Mouse (Mus musculus) cortical plate, adult 2 months (tissue): Measurements from ENCODE around the gene Odf3l2. TPM values are rescaled to one million over a fixed set of nuclear protein-coding genes. Genes with fewer than 3 reads are reported as not detected.
A peak's percentile ranks its signal among the peaks of the same experiment; 100 is the strongest.

Experiments
- H3K27ac ChIP-seq: fragments of 200-500 bp; 2 replicates; pipeline ENCODE4 v1.5.1; 2012; ENCODE audit warnings: low read length, control low read depth, inconsistent platforms; ENCODE audit not compliant: insufficient read depth
- H3K4me1 ChIP-seq: fragments of 200-500 bp; 2 replicates; pipeline ENCODE4 v1.6.1; 2011; ENCODE audit warnings: low read length; ENCODE audit not compliant: control insufficient read depth, insufficient read depth
- H3K4me3 ChIP-seq: fragments of 200-500 bp; 2 replicates; pipeline ENCODE4 v1.5.1; 2011; ENCODE audit warnings: mild to moderate bottlenecking, low read length, control low read depth; ENCODE audit not compliant: insufficient read depth
- CTCF ChIP-seq: fragments of 200-500 bp; IDR thresholded peaks from 2 replicates; pipeline ENCODE4 v1.5.1; 2011; ENCODE audit warnings: mild to moderate bottlenecking, control low read depth, low read length; ENCODE audit not compliant: insufficient read depth; ENCODE audit errors: extremely low read depth
- POLR2A ChIP-seq: fragments of 200-500 bp; IDR thresholded peaks from 2 replicates; pipeline ENCODE4 v1.6.1; 2011; ENCODE audit warnings: mild to moderate bottlenecking, low read length, control low read depth; ENCODE audit not compliant: insufficient read depth; ENCODE audit errors: extremely low read depth
- polyA plus RNA-seq: library from polyadenylated mRNA; depleted of rRNA; stranded (reverse); fragments of >200 nt; gene quantifications from 2 replicates; pipeline ENCODE4 v1.2.3, GENCODE M21; 2012

Gene Odf3l2
- polyA plus RNA-seq, 1 experiment = 0.17 TPM

DNA sequence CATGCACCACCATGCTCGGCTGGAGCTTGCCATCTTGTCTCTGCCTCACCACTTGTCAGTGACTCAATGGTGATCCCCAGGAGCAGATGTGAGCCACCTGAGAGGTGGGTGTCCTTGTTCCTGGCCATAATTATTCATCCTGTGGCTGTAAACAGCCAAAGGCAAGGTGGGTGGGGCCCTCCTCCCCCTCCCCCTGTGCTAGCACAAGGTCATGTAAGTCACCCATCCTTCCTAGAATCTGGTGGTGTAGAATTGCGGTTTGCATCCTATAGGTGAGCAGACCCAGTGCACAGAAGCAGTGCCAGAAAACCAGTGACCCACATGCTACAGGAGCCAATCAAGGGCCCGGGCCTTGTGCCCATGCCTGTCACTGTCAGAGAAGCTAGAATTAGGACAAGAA, 27.5 kb upstream of the Odf3l2 start:
- H3K4me3 ChIP-seq = no peak overlapping the region
- no peak overlapping the region for H3K27ac ChIP-seq
- TF ChIP-seq POLR2A (no peak), CTCF (no peak)
- H3K4me1 ChIP-seq = peaks cover 8% of the 10 kb centered on the region

DNA sequence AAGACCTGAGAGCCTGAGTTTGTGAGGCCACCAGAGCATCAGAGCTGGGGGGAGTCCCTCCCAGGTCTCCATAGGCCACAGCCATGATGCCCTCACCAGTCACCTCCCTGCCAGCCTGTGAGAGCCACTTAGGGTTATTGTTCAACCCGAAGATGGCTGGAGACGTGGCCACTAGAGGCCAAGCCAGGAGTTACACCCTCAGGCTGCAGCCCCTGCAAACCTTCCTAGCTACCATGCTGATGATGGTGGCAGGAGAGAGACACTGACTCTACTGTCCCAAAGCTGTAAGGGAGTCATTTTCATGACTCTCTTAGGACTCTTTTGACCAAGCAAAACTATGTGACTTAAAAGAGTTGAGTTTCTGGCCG, 26.5 kb upstream of the Odf3l2 start:
- H3K4me3 ChIP-seq = no peak overlapping the region
- TF ChIP-seq POLR2A (no peak), CTCF (no peak)
- H3K4me1 ChIP-seq = peaks cover 8% of the 10 kb centered on the region
- no peak overlapping the region for H3K27ac ChIP-seq

DNA sequence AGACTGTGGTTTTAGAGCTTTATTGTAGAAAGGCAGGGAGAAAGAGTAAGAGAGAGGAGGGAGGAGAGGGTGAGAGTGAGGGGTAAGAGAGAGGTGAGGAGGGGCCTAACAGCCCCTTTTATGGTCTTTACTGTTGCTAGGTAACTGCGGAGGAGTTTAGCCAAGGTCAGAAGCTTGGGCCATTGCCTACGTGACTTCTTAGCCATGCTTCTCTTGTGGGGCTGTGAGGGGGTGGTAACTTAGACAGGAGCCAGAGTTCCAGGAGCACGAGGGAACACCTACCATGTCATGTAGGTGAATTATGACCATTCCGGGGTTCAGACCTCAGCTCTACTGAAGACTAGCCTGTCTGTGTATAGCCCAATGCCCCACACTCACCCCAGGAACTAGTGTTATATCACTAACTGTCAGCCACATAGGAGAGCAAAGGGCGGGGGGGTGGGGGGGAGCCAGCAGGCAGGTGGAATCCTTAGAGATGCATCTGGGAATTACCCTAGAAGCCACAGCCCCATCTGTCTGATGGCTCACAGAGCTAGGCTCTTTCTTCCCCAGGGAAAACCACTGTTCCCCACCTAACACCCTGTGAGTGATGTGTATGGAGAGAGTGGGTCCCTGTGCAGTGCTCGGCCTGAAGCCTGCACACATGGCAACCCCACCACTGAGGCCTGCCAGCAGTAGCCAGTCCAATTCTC, 26.0 kb upstream of the Odf3l2 start:
- H3K4me3 ChIP-seq = no peak overlapping the region
- TF ChIP-seq CTCF = no peak
- TF ChIP-seq POLR2A = no peak
- no peak overlapping the region for H3K27ac ChIP-seq
- peaks cover 8% of the 10 kb centered on the region for H3K4me1 ChIP-seq

DNA sequence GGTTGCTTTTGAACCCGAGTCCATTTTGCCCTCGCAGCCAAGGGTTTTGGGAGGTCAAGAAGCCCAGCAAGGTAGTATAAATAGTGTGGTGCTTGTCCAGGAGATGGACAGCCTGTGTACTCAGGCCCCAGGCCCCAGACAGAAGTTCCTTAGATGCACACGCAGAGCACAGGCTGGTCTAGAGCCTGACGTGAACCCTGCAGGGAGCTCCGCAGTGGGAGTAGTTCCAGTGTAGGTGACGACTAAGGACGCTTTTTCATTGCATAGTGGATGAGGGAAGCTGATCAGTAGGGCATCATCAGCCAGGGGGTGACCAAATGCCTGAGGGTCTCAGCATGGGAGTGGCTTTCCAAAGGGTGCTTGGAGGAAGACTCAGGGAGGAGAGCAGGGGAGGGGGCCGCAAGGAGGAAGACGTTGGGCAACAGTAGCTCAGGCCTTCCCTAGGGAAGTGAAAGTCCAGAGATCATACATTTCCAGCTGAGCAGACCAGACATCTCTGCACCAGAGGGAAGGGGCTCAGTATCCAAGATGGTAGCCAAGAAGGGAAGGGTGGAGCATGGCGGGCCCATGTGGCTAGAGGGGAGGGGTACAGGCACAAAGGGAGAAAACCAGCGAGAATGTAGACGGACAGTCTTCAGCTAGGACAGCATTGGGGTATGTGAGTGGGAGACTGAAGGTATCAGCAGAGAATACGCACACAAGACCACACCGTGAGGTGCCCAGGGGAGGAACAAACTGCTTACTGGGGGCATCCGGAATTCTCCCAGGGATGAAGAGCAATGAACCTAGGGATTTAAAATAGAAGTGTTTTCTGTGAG, 24.7 kb upstream of the Odf3l2 start:
- peak overlapping the region; percentile 45 for H3K4me3 ChIP-seq
- no peak for TF ChIP-seq POLR2A
- H3K27ac ChIP-seq = no peak overlapping the region
- peaks cover 8% of the 10 kb centered on the region for H3K4me1 ChIP-seq

DNA sequence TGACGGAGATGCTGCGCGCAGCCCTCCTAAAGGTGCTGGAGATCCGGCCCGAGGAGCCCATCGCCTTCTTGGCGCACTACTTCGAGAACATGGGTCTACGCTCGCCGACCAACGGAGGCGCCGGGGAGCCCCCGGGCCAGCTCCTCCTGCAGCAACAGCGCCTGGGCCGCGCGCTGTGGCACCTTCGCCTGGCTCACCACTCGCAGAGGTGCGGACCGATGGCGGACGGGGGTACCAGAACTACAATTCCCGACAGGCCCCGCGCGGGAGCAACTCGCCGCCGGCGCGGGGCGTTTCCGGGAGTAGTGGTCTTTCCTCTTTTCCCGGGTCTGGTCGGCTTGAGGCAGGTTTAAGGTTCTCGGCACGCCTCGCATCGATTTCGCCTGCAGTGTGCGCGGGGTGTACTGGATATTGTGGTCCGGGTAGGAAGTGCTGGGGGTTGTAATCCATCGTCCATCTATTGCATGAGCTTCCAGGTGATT, 24.1 kb upstream of the Odf3l2 start:
- H3K4me1 ChIP-seq = peaks cover 8% of the 10 kb centered on the region
- peak overlapping the region; percentile 87 for H3K27ac ChIP-seq
- peak overlapping the region; percentile 45 for H3K4me3 ChIP-seq
- TF ChIP-seq POLR2A (no peak), CTCF (no peak)

DNA sequence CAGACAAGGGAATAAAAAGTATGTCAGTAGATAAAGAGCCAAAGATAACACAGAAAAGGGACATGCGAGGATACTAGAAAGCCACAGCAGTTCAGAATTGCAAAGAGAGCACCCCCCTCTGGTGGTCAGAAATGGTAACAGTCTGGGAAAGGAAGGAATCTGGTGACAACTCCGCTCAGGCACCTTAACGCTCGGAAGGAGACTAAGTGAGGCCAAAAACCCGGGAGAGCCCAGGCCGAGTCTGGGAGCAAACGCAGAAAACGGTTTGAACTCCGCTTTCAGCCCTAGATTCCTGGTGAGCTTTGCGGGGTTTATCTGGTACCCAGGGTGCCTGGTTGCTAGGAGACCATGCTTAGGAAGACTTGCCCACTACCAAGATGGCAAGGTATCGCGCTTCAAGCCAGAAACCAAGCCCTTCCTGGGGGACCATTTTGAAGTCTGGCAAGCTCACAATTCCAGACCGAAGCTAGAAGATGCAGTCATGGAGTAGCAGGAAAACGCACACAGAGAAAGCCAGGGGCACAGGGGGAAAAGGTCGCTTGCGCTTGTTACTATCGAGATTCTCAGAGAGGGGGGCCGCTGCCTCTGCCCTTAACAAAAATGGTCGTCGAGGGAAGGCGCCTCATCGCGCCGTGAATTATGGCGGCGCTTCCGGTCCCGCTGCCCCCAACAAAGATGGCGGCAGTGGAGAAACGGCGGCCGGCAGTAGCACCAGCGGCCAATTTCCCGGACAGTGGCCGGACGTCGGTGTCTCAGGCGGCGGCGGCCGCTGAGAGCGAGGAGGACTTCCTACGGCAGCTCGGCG, 23.4 kb upstream of the Odf3l2 start, which contains the start of gene Tpgs1:
Tpgs1 (plus strand) TSS at position 599 of the 805 bp plus-strand sequence.
- 0 out of 2 replicates have a peak, but pooled peaks have one; percentile 41 for TF ChIP-seq POLR2A
- TF ChIP-seq CTCF = peak; percentile 85
- H3K4me1 ChIP-seq = peaks cover 8% of the 10 kb centered on the region
- peak within 1 kb of the TSS; percentile 87 for H3K27ac ChIP-seq
- peak within 1 kb of the TSS; percentile 45 for H3K4me3 ChIP-seq

DNA sequence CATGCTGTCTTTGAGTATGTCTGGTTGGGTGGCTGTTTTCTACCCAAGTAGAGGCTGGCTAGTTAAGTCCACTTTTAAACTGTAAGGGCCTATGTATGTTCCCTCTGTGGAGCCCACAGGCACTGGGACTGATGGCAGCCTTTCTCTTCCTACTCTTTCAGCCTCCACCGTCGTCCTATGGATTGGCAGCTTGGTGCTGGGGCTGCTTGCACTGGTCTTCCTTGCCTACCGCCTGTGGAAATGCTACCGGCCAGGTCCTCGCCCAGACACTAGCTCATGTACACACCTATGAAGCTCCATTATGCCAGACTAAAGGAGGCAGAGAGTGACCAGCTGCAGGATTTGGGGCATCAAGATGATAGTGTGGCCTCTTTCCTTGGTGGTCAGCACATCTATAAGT, 22.5 kb upstream of the Odf3l2 start:
- peaks cover 8% of the 10 kb centered on the region for H3K4me1 ChIP-seq
- H3K4me3 ChIP-seq = no peak overlapping the region
- no peak overlapping the region for H3K27ac ChIP-seq
- TF ChIP-seq POLR2A (no peak), CTCF (no peak)

DNA sequence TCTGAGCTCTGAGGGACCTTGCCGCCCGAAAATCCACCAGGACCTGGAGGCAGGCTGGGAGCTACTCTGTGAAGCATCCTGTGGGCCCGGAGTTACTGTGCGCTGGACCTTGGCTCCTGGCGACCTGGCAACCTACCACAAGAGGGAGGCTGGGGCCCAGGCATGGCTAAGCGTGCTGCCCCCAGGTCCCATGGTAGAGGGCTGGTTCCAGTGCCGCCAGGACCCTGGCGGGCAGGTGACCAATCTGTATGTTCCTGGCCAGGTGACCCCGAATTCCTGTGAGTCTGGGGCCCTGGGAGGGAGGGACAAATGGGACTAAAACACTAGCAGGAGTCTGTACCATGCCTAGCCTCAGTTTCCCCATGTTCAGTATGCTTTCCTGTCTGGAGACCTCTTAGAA, 21.0 kb upstream of the Odf3l2 start:
- TF ChIP-seq CTCF (no peak), POLR2A (no peak)
- Histone ChIP-seq H3K4me3 (no peak overlapping the region), H3K27ac (no peak overlapping the region), H3K4me1 (peaks cover 8% of the 10 kb centered on the region)

DNA sequence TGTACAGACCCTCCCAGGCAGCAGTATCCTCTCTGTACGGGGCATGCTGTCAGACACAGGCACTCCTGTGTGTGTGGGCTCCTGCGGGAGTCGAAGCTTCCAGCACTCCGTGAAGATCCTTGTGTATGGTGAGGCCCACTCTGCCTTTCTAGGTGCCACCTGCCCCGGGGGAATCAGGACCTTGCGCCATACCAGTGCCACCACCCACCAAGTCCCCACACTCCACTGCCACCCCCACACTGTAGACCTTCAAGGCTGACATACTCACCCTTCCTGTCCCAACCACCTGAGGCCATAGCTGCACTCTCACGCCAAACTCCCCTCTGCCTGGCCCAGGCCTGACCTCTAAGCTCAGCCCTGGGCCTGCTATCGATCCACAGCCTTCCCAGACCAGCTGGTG, 19.5 kb upstream of the Odf3l2 start:
- no peak overlapping the region for H3K27ac ChIP-seq
- no peak overlapping the region for H3K4me3 ChIP-seq
- no peak for TF ChIP-seq POLR2A
- TF ChIP-seq CTCF = no peak
- H3K4me1 ChIP-seq = 0 out of 2 replicates have a peak, but pooled peaks cover 2% of the 10 kb centered on the region
